Mouse (Mus musculus) heart, embryonic 11.5 days (tissue): ENCODE results near the gene Hcrtr2. TPM values are rescaled to one million over a fixed set of nuclear protein-coding genes. Genes with fewer than 3 reads are reported as not detected.
A peak's percentile ranks its signal among the peaks of the same experiment; 100 is the strongest.

Experiments
- ATAC-seq: fragments of 200-750 bp; cut with Nextera tagmentation; replicated peaks from 2 replicates; pipeline ENCODE4 v1.8.0; 2017; ENCODE audit warnings: moderate library complexity; ENCODE audit not compliant: insufficient number of reproducible peaks, low FRiP score, low TSS enrichment
- H3K27ac ChIP-seq: fragments of 300-500 bp; sonication (generic); 2 replicates; pipeline ENCODE4 v1.5.1; 2014; ENCODE audit warnings: mild to moderate bottlenecking, low read depth, low read length
- H3K27me3 ChIP-seq: fragments of 300-500 bp; sonication (generic); 2 replicates; pipeline ENCODE4 v1.6.1; 2014; ENCODE audit warnings: mild to moderate bottlenecking, low read length, mixed read lengths; ENCODE audit not compliant: control insufficient read depth, insufficient read depth
- H3K36me3 ChIP-seq: fragments of 300-500 bp; sonication (generic); 2 replicates; pipeline ENCODE4 v1.6.1; 2014; ENCODE audit warnings: mild to moderate bottlenecking, low read length, moderate library complexity, mixed read lengths; ENCODE audit not compliant: control insufficient read depth, insufficient read depth
- H3K4me1 ChIP-seq: fragments of 300-500 bp; sonication (generic); 2 replicates; pipeline ENCODE4 v1.6.1; 2014; ENCODE audit warnings: low read length; ENCODE audit not compliant: control insufficient read depth, insufficient read depth
- H3K4me2 ChIP-seq: fragments of 300-500 bp; sonication (generic); 2 replicates; pipeline ENCODE4 v1.6.1; 2014; ENCODE audit warnings: mild to moderate bottlenecking, moderate library complexity
- H3K4me3 ChIP-seq: fragments of 300-500 bp; sonication (generic); 2 replicates; pipeline ENCODE4 v1.5.1; 2014; ENCODE audit warnings: low read depth, low read length
- H3K9ac ChIP-seq: fragments of 300-500 bp; sonication (generic); 2 replicates; pipeline ENCODE4 v1.6.1; 2014; ENCODE audit warnings: mild to moderate bottlenecking, low read depth, low read length, moderate library complexity
- H3K9me3 ChIP-seq: fragments of 300-500 bp; sonication (generic); replicated peaks from 2 replicates; pipeline ENCODE4 v1.6.1; 2016; ENCODE audit warnings: low read length; ENCODE audit not compliant: control insufficient read depth
- WGBS: fragments of 180-500 bp; shearing (Covaris S2); extraction: QIAGEN DNeasy Blood & Tissue Kit; methylation state at CpG from one replicate; pipeline ENCODE4 v1.1.7; 2014; ENCODE audit not compliant: insufficient replicate concordance; 5-methylcytosine and 5-hydroxymethylcytosine counted together
- polyA plus RNA-seq: library from polyadenylated mRNA; unstranded; fragments of >200 nt; fragmentation: Nextera tagmentation; extraction: Ambion mirVana; gene quantifications from 2 replicates; pipeline ENCODE4 v1.2.1, GENCODE M21; 2014

Gene Hcrtr2
- polyA plus RNA-seq: 0.40 and 0.55 TPM in 2 replicates

GRCm38 (mm10) chr9:76323756-76324155 lies at the start of gene Hcrtr2:
Gene Hcrtr2 (minus strand): TSS chr9:76323856.
- WGBS: 72% methylated on average over 6 of the region's 6 CpGs
- peak within 1 kb of the TSS; percentile 94 for H3K4me2 ChIP-seq
- no peak within 1 kb of the TSS for H3K27ac ChIP-seq
- no peaks in the 10 kb centered on the region for H3K36me3 ChIP-seq
- peaks cover 2% of the 10 kb centered on the region; the same call in 1 of the 2 replicates for H3K4me1 ChIP-seq
- H3K9ac ChIP-seq: peak within 1 kb of the TSS; percentile 46; the same call in 1 of the 2 replicates
- no peaks in the 10 kb centered on the region for H3K9me3 ChIP-seq
- H3K4me3 ChIP-seq: peak within 1 kb of the TSS; percentile 56
- peaks cover 27% of the 10 kb centered on the region; the same call in 1 of the 2 replicates for H3K27me3 ChIP-seq
- no peak for ATAC-seq

- H3K9ac ChIP-seq: no peak overlapping the region
- no peak for ATAC-seq
- no peak overlapping the region for H3K4me2 ChIP-seq
- WGBS: 81% methylated on average over 6 of the region's 6 CpGs
- no peaks in the 10 kb centered on the region for H3K9me3 ChIP-seq
- no peak overlapping the region for H3K27ac ChIP-seq
- no peaks in the 10 kb centered on the region for H3K36me3 ChIP-seq
- no peak overlapping the region for H3K4me3 ChIP-seq
- H3K27me3 ChIP-seq: no peaks in the 10 kb centered on the region
- H3K4me1 ChIP-seq: no peaks in the 10 kb centered on the region
Observed at GRCm38 (mm10) chr9:76364874-76365273, 41.2 kb upstream of the Hcrtr2 start.

DNA sequence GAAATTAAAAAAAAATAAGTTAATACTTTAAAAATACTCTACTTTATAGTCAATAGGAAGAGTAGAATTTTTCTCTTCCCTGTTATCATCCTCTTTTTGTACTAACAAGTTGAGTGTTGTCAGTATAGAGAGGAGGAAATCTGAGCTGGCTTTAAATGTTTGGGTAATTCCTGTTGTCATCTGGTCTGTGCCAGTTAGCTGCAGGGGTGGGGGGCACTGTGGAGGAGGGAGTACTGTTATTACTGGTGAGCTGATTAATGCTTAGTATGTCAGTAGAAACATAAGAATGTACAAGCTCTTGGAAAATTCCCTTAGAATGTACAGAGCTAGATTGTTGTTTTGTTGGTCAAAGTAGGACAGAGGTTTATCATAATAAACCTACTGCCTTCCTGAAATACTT lies 36.7 kb upstream of the Hcrtr2 start:
- Histone ChIP-seq H3K9ac (no peak overlapping the region), H3K27ac (no peak overlapping the region), H3K4me3 (no peak overlapping the region), H3K36me3 (no peaks in the 10 kb centered on the region), H3K27me3 (no peaks in the 10 kb centered on the region), H3K4me2 (no peak overlapping the region), H3K4me1 (no peaks in the 10 kb centered on the region), H3K9me3 (no peaks in the 10 kb centered on the region)
- no peak for ATAC-seq

GRCm38 (mm10) chr9:76352346-76352745 lies 28.7 kb upstream of the Hcrtr2 start:
- H3K4me1 ChIP-seq: no peaks in the 10 kb centered on the region
- 56% methylated on average over 3 of the region's 3 CpGs for WGBS
- H3K27ac ChIP-seq: no peak overlapping the region
- H3K9ac ChIP-seq: no peak overlapping the region
- no peak overlapping the region for H3K4me3 ChIP-seq
- H3K9me3 ChIP-seq: no peaks in the 10 kb centered on the region
- H3K4me2 ChIP-seq: no peak overlapping the region
- H3K36me3 ChIP-seq: no peaks in the 10 kb centered on the region
- no peak for ATAC-seq
- H3K27me3 ChIP-seq: no peaks in the 10 kb centered on the region

DNA sequence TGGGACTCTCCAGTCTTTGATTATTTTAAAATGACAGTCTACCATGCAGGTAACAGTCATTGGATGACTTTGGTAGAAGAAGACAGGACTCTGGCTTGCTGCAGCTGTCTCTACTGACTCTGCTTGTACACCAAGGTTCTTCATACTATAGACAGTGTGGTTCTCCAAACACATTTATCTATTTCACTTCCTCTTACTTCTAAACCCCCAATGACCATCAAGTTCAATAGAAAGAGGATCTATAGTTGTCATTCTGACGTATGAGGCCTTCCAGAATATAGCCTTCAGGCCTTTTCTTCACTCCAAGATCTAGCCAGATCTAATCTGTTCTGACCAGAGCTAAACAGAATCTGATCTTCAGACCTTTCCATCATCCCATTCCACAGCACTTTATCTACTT lies 23.6 kb upstream of the Hcrtr2 start:
- 72% methylated on average over 1 of the region's 1 CpGs for WGBS
- no peaks in the 10 kb centered on the region for H3K4me1 ChIP-seq
- no peak for ATAC-seq
- H3K4me3 ChIP-seq: no peak overlapping the region
- no peak overlapping the region for H3K9ac ChIP-seq
- H3K9me3 ChIP-seq: no peaks in the 10 kb centered on the region
- no peaks in the 10 kb centered on the region for H3K36me3 ChIP-seq
- H3K27me3 ChIP-seq: no peaks in the 10 kb centered on the region
- no peak overlapping the region for H3K27ac ChIP-seq
- no peak overlapping the region for H3K4me2 ChIP-seq

DNA sequence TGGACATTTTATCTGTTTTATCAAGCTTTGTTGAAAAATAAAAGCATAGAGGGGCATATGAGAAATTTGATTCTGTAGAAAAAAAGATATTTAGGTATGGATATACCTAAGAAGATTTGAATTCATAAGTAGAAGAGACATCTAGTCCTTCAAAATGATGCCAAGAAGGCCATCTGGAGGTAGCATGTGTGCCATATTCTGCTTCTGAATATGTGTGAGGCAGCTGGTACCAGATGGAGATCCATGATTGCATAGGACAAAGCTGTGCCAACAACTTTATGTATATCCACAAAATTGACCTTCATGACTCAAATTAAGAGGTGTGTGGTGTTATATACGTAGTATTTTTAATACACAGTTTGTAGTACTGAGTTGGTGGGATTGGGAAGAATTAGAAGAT lies 7.4 kb upstream of the Hcrtr2 start:
- H3K27ac ChIP-seq: no peak overlapping the region
- H3K27me3 ChIP-seq: no peaks in the 10 kb centered on the region
- H3K9ac ChIP-seq: no peak overlapping the region
- no peak for ATAC-seq
- no peaks in the 10 kb centered on the region for H3K9me3 ChIP-seq
- H3K4me1 ChIP-seq: no peaks in the 10 kb centered on the region
- no peak overlapping the region for H3K4me2 ChIP-seq
- WGBS: 50% methylated on average over 1 of the region's 1 CpGs
- no peak overlapping the region for H3K4me3 ChIP-seq
- no peaks in the 10 kb centered on the region for H3K36me3 ChIP-seq

- peak overlapping the region; percentile 56 for H3K4me3 ChIP-seq
Observed at GRCm38 (mm10) chr9:76323186-76323701, 412 bp downstream of the Hcrtr2 start.

DNA sequence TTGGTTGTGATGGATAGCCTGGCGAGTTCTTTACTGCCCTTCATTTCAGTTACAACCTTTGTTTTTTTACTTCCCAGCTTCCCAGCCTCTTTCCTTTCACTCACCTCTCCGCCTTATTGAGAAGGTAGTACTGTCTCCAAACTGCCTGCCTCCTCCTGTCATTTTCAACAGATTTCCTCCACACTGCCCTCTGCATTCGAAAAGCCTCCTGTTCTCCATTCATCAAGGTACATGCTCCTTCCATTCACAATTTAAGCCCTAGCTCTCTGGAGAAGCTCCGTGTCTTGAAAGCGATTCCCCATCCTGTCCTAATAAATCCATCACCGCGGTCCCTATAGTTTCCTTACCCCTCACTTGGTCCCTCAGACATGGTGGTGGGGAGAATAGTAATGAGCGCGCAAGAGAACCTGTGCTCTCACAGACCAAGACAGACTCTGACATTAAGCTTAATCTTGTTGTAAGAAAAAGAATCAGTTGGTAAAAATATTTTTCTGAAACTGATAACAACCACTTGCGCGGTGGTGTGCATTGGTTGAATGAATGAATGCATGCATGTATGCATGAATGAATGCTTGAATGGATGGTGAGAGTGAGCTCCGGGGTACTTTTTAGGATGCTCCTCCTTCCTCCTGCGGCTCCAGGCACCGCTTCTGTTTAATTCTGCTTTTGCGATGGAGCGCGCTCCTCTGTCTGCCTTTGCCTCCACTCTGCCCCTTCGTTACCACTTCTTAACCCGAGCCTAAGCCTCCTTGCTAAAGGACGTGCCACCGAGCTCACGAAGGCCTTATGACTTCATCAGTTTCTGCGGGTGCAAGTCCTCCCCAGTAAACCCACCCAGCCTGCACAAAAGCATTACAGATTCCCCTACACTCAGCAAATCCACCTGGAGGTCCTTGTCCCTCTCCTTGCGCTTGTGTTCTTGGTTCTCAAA lies 1.3 kb downstream of the Hcrtr2 start:
- H3K9ac ChIP-seq: peak overlapping the region; percentile 46; the same call in 1 of the 2 replicates
- peaks cover 27% of the 10 kb centered on the region; the same call in 1 of the 2 replicates for H3K27me3 ChIP-seq
- no peaks in the 10 kb centered on the region for H3K9me3 ChIP-seq
- H3K4me3 ChIP-seq: peak overlapping the region; percentile 56
- H3K27ac ChIP-seq: no peak overlapping the region
- H3K36me3 ChIP-seq: no peaks in the 10 kb centered on the region
- ATAC-seq: no peak
- peaks cover 2% of the 10 kb centered on the region; the same call in 1 of the 2 replicates for H3K4me1 ChIP-seq
- H3K4me2 ChIP-seq: peak overlapping the region; percentile 94
- 10% methylated on average over 24 of the region's 24 CpGs for WGBS

More at GRCm38 (mm10) chr9:76323186-76323701, 412 bp downstream of the Hcrtr2 start:
- Histone ChIP-seq H3K4me1 (peaks cover 2% of the 10 kb centered on the region; the same call in 1 of the 2 replicates), H3K27ac (no peak overlapping the region), H3K9ac (0 out of 2 replicates have a peak overlapping the region, but pooled peaks have one; percentile 46), H3K9me3 (no peaks in the 10 kb centered on the region), H3K27me3 (peaks cover 27% of the 10 kb centered on the region; the same call in 1 of the 2 replicates), H3K4me2 (peak overlapping the region; percentile 94), H3K36me3 (no peaks in the 10 kb centered on the region)
- WGBS: 1% methylated on average over 29 of the region's 29 CpGs
- ATAC-seq: no peak; the same call in 1 of the 2 replicates
